Mouse (Mus musculus): ENCODE measurements around the gene Abca13.

Gene Abca13

GRCm38 (mm10) chr11:9528556-9528955 is 336.8 kb downstream of the Abca13 start:
- no peak for DNase-seq (ENCODE audit: extremely low spot score, low read depth, low spot score)

GRCm38 (mm10) chr11:9531715-9532114 is 340.0 kb downstream of the Abca13 start:
- no peak for DNase-seq (ENCODE audit: extremely low spot score, low read depth, low spot score)

- DNase-seq (ENCODE audit: extremely low spot score, low read depth, low spot score), result no peak
Measured at GRCm38 (mm10) chr11:9533189-9533588, 341.4 kb downstream of the Abca13 start.

DNA sequence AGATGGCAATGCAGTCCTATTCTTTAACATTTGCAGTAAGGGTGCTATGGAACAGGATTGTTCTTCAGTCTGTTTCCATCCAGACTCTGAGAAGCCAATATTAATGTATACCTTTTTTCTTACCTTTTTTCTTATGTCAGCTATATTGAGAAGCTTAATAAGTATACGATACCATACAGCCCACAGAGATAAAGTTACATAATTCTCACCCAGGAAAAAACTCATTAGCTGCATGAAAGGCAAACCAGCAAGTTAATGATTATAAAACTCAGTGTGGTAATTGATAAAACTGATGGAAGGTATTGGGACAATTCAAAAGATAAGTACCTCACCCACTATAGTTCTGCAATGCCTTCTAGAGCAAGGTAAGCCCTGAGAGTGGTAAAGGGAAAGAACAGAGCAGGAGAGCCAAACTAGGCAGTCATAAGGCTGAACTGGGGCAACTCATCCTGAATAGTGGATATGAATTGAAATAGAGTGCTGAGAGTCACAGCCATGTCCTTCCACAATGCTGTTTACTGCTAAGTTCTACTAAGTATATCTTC is 342.0 kb downstream of the Abca13 start:
- no peak for DNase-seq (ENCODE audit: extremely low spot score, low read depth, low spot score)

GRCm38 (mm10) chr11:9536811-9537210 is 345.1 kb downstream of the Abca13 start:
- no peak for DNase-seq (ENCODE audit: extremely low spot score, low read depth, low spot score)

DNA sequence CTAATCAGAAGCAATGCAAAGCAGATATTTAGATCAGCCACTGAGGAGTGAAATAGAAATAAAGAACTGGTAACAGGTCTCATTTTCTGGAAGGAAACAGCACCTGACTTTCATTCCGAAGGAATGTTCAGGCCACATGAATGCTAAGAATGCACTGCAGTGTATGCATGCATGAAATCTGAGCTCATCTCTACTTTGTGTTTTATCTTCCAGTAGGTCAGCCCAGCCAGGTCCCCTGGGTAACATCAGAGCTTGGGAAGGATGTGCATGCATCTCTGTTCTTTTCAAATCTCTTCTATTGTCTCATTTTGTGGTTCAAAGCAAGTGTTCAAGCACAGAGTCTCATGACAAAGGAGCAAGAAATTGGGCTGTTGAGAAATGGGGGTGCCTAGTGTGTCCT is 346.6 kb downstream of the Abca13 start:
- DNase-seq (ENCODE audit: extremely low spot score, low read depth, low spot score), result no peak

- DNase-seq (ENCODE audit: extremely low spot score, low read depth, low spot score), result no peak
Measured at GRCm38 (mm10) chr11:9560026-9560425, 368.3 kb downstream of the Abca13 start.

DNA sequence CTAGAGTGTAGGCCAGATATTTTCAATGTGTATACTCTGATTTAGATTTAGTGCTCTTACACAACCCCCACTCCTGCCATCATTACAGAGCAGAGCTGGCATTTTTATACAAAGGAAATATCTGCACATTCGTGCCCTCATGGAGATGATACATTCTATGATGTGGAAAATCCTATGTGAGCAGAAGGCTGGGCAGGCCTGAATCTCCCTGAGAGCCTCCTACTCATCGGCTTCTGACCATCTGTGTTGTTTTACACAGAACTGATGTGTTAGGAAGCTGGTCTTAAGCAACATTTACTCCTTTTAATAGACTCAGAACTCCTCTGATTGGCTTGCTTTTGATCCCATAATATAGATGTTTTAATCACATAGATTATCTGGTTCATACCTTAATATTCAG is 376.6 kb downstream of the Abca13 start:
- no peak for DNase-seq (ENCODE audit: extremely low spot score, low read depth, low spot score)

DNA sequence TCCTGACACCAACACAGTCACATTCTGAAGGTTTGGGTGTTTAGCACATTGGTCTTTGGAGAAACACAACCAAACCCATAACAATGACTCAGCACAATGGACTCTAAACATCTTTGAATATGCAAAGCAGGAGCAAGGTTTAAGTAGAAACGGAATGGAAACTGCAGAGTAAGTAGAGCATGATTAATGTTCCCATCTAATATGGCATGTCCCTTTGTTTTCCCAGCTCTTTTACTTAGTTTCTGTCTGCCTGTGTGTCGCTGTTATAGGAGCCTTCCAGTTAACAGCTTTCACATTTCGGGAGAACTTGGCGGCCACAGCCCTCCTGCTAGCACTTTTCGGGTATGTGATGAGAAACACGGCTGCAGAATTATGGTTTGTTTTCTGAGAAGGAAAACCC is 378.6 kb downstream of the Abca13 start:
- no peak for DNase-seq (ENCODE audit: extremely low spot score, low read depth, low spot score)

DNA sequence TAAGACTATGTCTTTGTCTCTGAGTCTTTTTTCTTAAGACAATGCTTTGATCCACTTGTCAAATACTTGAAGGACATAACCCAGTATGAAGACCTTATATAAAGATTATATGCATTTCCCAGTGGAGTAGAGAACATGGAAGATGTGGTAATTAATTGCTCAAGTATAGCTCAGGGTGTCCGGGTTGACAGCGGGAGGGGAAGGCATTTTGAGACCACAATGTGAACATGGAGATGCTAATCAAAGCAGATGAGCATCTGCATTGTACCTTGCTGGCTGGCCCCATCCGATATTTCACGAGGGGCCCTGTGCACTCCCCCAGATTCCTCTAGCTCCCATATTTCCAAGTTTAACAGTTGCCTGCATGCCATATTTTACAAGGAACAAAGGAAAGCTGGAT is 383.2 kb downstream of the Abca13 start:
- no peak for DNase-seq (ENCODE audit: extremely low spot score, low read depth, low spot score)

DNA sequence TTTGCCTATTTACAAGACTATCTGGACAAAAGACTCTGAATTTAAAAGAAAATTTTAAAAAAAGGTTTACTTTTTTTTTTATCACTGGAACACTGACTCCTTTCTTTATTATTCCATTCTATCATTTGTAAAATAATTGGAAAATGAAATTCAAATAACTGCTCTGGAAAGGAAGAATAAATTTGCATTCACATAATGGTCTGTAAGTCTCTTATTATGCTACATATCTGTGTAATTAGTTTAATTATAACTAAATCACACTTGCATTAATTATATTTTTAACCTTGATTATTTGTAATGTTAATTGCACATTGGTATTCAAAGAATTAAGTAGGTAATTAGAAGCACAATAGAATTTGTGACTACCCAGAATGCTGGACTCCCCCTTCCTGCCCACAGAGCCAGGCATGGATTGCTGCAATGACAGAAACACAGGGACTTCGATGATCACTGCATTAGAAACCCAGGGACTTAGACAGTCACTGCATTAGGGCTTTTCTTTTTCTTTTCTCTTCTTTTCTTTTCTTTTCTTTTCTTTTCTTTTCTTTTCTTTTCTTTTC is 400.1 kb downstream of the Abca13 start:
- no peak for DNase-seq (ENCODE audit: extremely low spot score, low read depth, low spot score)

DNA sequence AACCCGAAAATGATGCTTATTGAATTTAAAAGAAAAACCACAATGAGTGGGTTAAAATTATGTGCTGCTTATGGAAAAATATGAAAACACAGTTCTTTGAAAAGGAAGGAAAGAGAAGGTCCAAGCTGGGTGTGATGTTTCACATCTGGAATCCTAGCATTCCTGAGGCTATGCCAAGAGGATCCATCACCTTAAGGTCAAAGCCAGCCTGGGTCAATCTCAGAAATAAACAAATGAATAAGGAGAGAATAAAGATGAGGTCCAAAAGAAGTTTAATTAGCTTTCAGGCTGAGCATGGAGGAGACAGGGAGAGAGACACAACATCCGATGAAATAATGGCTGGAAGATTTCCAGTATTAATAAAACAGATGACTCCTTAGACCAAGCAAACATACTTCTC is 405.6 kb downstream of the Abca13 start:
- no peak for DNase-seq (ENCODE audit: extremely low spot score, low read depth, low spot score)

GRCm38 (mm10) chr11:9601096-9601495 is 409.4 kb downstream of the Abca13 start:
- DNase-seq (ENCODE audit: extremely low spot score, low read depth, low spot score), result no peak

GRCm38 (mm10) chr11:9602137-9602536 is 410.4 kb downstream of the Abca13 start:
- DNase-seq (ENCODE audit: extremely low spot score, low read depth, low spot score), result no peak

DNA sequence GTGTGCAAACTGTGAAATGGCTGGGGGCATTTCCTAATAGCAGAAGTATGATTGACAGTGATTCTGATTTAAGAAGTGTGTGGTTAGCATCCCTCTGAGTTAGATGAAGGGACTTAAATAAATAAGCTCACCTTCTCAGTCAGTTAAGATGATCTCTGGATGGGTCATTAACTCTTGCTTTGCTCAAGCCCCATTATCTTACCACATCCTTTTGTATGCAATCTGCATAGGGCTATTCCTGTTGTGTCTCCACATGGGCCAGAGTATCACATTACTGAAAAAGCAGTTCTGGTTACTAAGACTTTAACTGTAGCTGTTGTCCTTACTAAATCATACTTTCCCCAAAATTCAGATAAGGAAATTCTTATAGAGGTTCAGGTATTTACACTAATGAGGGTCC is 416.5 kb downstream of the Abca13 start:
- no peak for DNase-seq (ENCODE audit: extremely low spot score, low read depth, low spot score)

GRCm38 (mm10) chr11:9609075-9609474 is 417.3 kb downstream of the Abca13 start:
- no peak for DNase-seq (ENCODE audit: extremely low spot score, low read depth, low spot score)

- DNase-seq (ENCODE audit: extremely low spot score, low read depth, low spot score), result no peak
Measured at GRCm38 (mm10) chr11:9616133-9616532, 424.4 kb downstream of the Abca13 start.

DNA sequence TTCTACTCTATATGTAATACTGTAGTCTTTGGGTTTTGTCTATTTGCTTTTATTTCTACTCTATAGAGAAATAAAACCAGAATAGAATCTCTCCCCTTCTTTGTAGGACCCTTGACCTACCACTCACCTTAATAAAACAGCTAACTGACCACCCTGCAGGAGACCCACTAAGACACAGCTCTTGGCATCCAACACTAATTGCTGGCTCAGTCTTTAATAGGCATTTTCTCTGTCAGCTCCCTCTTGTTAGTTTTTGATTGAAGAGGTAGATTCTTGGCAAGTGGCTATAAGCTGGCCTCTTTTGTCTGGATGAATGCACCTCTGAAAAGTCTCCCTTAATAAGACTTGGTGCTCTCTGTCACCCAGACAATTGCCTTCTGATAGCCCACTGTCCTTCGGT is 424.9 kb downstream of the Abca13 start:
- DNase-seq (ENCODE audit: extremely low spot score, low read depth, low spot score), result no peak

DNA sequence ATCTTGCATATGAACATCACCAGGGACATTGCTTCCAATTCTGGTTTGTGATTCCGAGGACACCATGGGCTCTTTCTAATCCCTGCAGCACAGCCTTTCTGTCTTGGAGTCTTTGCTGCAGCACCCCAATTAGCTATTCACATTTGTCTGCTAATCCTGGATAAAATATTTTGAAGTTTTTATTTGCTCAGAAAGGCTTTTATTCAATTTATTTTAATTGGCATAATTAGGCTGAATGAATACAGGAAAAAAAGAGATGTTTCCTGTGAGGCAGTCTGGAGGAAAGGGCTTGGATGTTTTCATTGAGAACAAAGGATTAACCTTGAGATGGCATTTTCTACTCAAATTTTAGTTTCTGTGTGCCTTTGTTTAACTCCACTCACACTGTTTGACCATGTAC is 428.2 kb downstream of the Abca13 start:
- no peak for DNase-seq (ENCODE audit: extremely low spot score, low read depth, low spot score)

- DNase-seq (ENCODE audit: extremely low spot score, low read depth, low spot score), result no peak
Measured at GRCm38 (mm10) chr11:9622888-9623287, 431.1 kb downstream of the Abca13 start.

DNA sequence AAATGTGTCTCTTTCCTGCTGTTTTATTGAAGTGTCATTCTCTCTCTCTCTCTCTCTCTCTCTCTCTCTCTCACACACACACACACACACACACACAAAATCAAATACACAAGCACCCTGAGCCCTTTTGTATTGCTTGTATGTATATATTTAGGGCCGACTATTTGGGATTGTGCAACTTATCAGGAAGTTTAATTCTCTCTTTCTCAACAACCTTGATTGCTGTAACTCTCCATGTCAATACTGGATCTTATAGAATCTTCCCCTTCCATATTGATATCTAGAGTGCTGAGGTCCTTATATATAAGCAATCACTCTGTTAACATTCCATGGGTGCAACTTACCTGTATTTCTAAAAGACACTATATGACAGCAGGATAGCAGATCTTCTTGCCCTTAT is 433.0 kb downstream of the Abca13 start:
- DNase-seq (ENCODE audit: extremely low spot score, low read depth, low spot score), result no peak

DNA sequence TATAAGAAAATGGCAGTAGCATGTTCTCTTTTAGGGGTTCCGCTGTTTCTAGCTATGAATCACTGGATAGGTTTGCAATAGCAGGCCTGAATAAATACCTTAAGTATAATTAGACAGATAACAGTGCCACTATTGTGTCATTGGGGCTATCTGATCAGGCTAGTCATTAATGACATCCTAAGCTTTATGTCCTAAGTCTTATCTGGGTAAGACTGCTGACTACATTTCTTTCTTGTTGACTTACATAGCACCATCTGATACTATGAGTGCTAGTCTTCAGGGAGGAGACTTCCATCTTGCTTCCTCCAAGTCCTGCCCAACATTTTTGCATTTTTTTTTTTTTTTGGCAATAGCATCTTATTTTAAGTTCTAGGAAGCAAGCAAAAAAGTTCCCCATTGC is 434.1 kb downstream of the Abca13 start:
- DNase-seq (ENCODE audit: extremely low spot score, low read depth, low spot score), result no peak

DNA sequence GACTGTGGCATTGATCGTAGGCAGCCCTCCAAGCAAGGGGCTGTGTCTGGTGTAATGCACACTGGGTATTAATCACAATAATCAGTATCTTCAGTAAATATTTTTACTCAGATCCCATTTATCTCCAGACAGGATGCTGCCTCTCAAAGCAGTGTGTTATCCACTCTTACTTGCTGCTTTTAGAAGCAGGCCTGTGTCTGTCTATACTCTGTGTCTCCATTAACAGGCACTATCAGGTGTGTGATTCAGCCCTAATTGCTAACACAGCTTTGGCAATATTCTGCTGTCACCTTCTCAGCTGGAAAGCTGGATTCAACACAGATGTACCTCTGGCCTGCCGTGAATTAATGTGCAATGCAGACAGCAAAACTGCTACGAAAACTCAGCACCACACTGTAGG is 455.5 kb downstream of the Abca13 start:
- DNase-seq (ENCODE audit: extremely low spot score, low read depth, low spot score), result no peak
